Mouse (Mus musculus): Measurements from ENCODE around the gene Aurkaip1. TPM values are rescaled to one million over a fixed set of nuclear protein-coding genes. Genes with fewer than 3 reads are reported as not detected.
A peak's percentile ranks its signal among the peaks of the same experiment; 100 is the strongest.

The Aurkaip1 gene
- polyA plus RNA-seq, 1 experiment from 2014 or later = 172 TPM

DNA sequence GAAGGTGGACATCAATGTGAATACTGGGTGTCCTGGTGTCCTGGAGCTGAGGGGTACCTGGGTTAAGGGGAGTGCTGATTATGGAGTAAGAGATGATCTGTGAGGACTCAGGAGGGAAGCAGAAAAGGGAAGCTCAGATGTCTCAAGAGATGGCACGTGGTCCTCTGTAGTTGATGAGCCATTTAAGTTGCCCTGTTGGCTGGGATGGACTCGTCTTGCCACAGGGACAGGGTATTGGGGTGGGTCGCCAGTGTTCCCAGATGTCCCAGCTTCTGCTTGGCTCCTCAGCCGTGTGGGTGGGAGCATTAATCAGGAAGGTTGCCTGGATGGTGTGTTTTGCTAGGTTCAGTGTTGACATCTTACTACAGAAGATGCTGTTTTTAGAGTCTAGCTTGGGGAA, 2.2 kb downstream of the Aurkaip1 start:
- WGBS = 91% methylated on average over 4 of the region's 4 CpGs
- no peak for DNase-seq (ENCODE audit: low spot score)
- Histone ChIP-seq H3K9me3 (replicated peaks) (no peaks in the 10 kb centered on the region), H3K36me3 (peaks cover 32% of the 10 kb centered on the region), H3K27ac (replicated peaks) (no peak overlapping the region), H3K4me1 (peaks cover 27% of the 10 kb centered on the region), H3K4me3 (peak overlapping the region; percentile 22), H3K27me3 (ENCODE audit: low read depth, poor library complexity, severe bottlenecking) (no peaks in the 10 kb centered on the region)

DNA sequence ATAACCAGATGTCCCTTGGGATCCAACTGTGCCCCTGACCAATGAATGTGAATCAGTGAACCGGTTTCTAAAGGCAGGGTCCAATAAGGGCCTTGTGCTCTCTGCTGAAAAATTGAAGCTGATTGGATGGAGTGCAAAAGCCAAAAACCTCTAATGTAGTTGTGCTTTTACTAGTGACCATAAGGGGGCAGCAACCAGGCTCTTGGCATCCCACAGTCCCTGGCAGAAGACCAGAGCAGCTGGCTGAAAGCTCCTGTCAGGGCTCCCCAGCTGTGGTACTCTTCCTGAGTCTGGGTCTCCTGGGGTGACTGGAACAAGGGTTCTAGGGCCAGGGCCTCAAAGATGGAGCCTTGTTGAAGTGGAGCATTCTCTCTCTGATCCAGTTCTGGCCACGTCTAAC, 2.8 kb downstream of the Aurkaip1 start:
- no peak overlapping the region; the same call in 1 of the 2 replicates for H3K27ac ChIP-seq (replicated peaks)
- 41% methylated on average over 2 of the region's 2 CpGs for WGBS
- H3K9me3 ChIP-seq (replicated peaks) = no peaks in the 10 kb centered on the region
- no peaks in the 10 kb centered on the region for H3K27me3 ChIP-seq (ENCODE audit: low read depth, poor library complexity, severe bottlenecking)
- H3K4me3 ChIP-seq = peak overlapping the region; percentile 22; the same call in 1 of the 2 replicates
- peaks cover 32% of the 10 kb centered on the region for H3K4me1 ChIP-seq
- peak; percentile 75 for DNase-seq (ENCODE audit: low spot score)
- H3K36me3 ChIP-seq = peaks cover 28% of the 10 kb centered on the region

DNA sequence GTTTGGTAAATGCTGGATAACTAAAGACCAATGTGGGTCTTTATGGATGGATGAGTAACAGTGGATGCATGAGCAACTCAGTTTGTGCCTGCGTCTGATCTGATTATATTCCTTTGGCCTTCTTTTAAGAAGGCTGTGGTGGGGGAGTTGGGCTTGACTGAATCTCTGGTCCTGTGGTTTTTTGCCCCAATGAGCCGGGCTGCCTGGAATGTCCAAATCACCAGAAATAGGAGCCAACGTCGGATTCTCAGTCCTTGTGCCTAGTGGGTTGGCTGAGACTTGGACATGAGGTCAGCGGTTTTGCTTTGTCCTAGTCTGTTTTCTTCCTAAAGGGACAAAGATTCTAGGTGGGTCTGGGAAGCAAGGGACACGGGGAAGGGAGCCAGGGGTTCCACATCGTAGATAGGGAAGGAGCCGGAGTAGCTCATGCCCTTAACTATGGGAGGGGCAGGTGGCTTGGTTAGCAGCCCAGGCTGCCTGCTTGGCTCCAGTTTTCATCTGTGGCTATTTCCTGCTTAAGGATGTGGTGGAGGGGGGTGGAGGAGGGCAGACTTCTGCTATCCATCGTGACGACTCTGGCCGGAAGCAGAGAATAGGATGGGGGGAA, 6.4 kb downstream of the Aurkaip1 start:
- H3K9me3 ChIP-seq (replicated peaks) = no peaks in the 10 kb centered on the region

DNA sequence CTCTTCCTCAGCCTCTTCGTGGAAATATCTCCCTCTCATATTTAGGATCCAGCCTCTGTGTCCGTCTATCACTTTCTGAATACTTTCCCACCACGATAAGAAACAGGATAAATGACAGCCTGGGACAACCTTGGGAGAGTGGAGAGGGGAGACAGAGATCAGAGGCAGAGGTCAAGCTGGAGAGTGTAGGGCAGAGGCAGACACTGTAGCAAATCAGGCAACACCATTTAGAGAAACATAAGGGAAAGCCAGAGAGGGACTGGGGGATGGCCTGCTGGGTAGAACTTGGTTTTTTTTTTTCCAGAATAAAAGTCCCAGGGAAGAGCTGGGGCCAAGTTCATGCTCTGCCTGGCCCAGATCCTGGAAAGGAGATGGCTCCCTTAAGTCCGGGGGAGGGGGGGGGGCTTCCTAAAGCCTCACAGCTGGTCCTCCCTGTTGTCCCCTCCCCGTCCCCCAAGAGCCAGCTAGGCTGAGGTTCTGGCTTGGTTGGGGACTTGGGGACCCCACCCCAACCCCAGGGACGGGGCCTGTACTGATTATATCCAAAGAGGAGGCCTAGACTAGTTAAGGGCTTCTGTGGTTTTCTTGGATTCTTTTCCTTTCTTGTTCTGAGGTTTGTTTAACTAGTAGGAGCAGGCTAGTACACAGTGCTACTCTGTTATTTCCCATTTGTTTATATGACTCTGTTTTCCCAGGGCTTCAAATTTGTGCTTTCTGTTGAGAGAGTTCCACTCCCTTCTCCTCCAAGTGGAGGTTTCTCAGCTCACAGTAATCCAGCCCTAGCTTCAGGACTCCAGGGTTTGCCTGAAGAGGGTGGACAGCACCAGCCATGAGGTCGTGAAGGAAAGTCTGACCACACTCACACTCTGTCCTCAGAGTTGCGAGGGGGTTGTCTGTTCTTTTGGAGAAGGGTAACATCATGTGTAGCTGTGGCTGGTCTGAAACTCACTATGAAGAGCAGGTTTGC, 7.4 kb downstream of the Aurkaip1 start:
- H3K4me3 ChIP-seq = peak overlapping the region; percentile 66
- peaks cover 31% of the 10 kb centered on the region for H3K36me3 ChIP-seq
- no peak for DNase-seq (ENCODE audit: low spot score)
- H3K9me3 ChIP-seq (replicated peaks) = no peaks in the 10 kb centered on the region
- WGBS = 59% methylated on average over 8 of the region's 8 CpGs
- H3K27me3 ChIP-seq (ENCODE audit: low read depth, poor library complexity, severe bottlenecking) = peaks cover 32% of the 10 kb centered on the region
- peak overlapping the region; percentile 87 for H3K27ac ChIP-seq (replicated peaks)
- peaks cover 42% of the 10 kb centered on the region for H3K4me1 ChIP-seq

More for the DNA sequence above, 6.4 kb downstream of the Aurkaip1 start:
- 87% methylated on average over 11 of the region's 11 CpGs for WGBS
- Histone ChIP-seq H3K4me3 (no peak overlapping the region), H3K36me3 (peaks cover 31% of the 10 kb centered on the region), H3K27ac (replicated peaks) (no peak overlapping the region), H3K27me3 (ENCODE audit: low read depth, poor library complexity, severe bottlenecking) (peaks cover 24% of the 10 kb centered on the region), H3K4me1 (peaks cover 51% of the 10 kb centered on the region)
- DNase-seq (ENCODE audit: low spot score) = no peak

DNA sequence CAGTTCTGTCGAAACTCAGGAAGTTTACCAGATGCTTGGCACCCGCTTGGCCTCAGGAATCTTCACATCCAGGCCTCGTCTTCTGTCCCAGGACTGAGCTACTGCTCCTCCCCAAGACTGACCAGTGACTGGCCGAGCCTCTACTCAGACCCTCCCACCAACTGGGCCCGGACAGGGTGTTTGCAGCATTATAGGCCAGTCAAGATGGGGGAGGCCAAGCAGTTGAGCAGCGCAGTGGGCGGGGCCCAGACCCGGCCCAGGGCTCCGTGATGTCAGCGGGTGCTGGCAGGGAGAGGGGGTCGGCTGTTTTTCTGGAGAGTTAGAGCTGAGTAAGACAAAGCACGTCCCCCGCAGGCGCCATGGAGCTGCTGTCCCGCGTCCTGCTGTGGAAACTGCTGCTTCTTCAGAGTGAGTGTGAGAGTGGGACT, 8.4 kb downstream of the Aurkaip1 start, which contains the start of gene Mxra8:
Mxra8 (plus strand) TSS at position 198 of the 428 bp plus-strand sequence.
- H3K9me3 ChIP-seq (replicated peaks) = no peaks in the 10 kb centered on the region
- 1% methylated on average over 16 of the region's 16 CpGs for WGBS
- peak; percentile 88 for DNase-seq (ENCODE audit: low spot score)
- H3K36me3 ChIP-seq = peaks cover 33% of the 10 kb centered on the region
- peak within 1 kb of the TSS; percentile 66 for H3K4me3 ChIP-seq
- peak within 1 kb of the TSS; percentile 87 for H3K27ac ChIP-seq (replicated peaks)
- H3K4me1 ChIP-seq = peaks cover 36% of the 10 kb centered on the region
- peaks cover 32% of the 10 kb centered on the region for H3K27me3 ChIP-seq (ENCODE audit: low read depth, poor library complexity, severe bottlenecking)

GRCm38 (mm10) chr4:155840076-155841002, 9.3 kb downstream of the Aurkaip1 start:
- peak overlapping the region; percentile 87 for H3K27ac ChIP-seq (replicated peaks)
- 11% methylated on average over 8 of the region's 8 CpGs for WGBS
- peaks cover 32% of the 10 kb centered on the region for H3K27me3 ChIP-seq (ENCODE audit: low read depth, poor library complexity, severe bottlenecking)
- DNase-seq (ENCODE audit: low spot score) = no peak
- no peaks in the 10 kb centered on the region for H3K9me3 ChIP-seq (replicated peaks)
- peaks cover 30% of the 10 kb centered on the region for H3K36me3 ChIP-seq
- H3K4me1 ChIP-seq = peaks cover 36% of the 10 kb centered on the region
- H3K4me3 ChIP-seq = peak overlapping the region; percentile 66

- Histone ChIP-seq H3K4me1 (peaks cover 36% of the 10 kb centered on the region), H3K9me3 (replicated peaks) (no peaks in the 10 kb centered on the region), H3K27ac (replicated peaks) (peak overlapping the region; percentile 87), H3K27me3 (ENCODE audit: low read depth, poor library complexity, severe bottlenecking) (peaks cover 32% of the 10 kb centered on the region), H3K36me3 (peaks cover 28% of the 10 kb centered on the region), H3K4me3 (peak overlapping the region; percentile 66)
- 1% methylated on average over 32 of the region's 32 CpGs for WGBS
- peak; percentile 44 for DNase-seq (ENCODE audit: low spot score)
Observed at GRCm38 (mm10) chr4:155841003-155841454, 10.0 kb downstream of the Aurkaip1 start.

GRCm38 (mm10) chr4:155841651-155842270, 10.7 kb downstream of the Aurkaip1 start:
- WGBS = 36% methylated on average over 38 of the region's 38 CpGs
- H3K27me3 ChIP-seq (ENCODE audit: low read depth, poor library complexity, severe bottlenecking) = peaks cover 36% of the 10 kb centered on the region
- DNase-seq (ENCODE audit: low spot score) = no peak

DNA sequence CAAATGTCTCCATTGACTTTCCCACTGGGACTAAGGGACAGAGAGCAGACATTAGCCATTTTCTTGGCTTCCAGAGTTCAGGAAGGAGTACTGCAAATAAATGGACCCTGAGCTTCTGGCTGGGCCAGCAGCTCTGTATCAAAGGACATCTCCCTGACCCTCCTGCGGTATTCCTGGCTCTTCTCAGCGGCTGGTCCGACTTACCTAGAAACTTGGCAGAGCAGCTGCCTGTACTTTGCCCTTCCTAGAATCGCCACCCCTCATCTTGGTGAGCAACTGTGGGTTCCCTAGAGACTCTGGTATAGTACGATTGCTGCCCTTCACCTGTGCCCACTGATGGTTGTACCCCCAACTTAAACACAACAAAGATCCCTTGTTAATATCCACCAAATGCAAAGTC, 12.2 kb downstream of the Aurkaip1 start:
- Histone ChIP-seq H3K36me3 (peaks cover 28% of the 10 kb centered on the region), H3K4me1 (peaks cover 52% of the 10 kb centered on the region), H3K4me3 (no peak overlapping the region), H3K27me3 (ENCODE audit: low read depth, poor library complexity, severe bottlenecking) (peaks cover 36% of the 10 kb centered on the region), H3K9me3 (replicated peaks) (no peaks in the 10 kb centered on the region), H3K27ac (replicated peaks) (no peak overlapping the region)
- no peak for DNase-seq (ENCODE audit: low spot score)
- WGBS = 92% methylated on average over 5 of the region's 5 CpGs

More at GRCm38 (mm10) chr4:155841651-155842270, 10.7 kb downstream of the Aurkaip1 start:
- Histone ChIP-seq H3K27ac (replicated peaks) (no peak overlapping the region; the same call in 1 of the 2 replicates), H3K4me3 (peak overlapping the region; percentile 66), H3K9me3 (replicated peaks) (no peaks in the 10 kb centered on the region), H3K36me3 (peaks cover 28% of the 10 kb centered on the region), H3K4me1 (peaks cover 43% of the 10 kb centered on the region)

GRCm38 (mm10) chr4:155846871-155847578, 16.0 kb downstream of the Aurkaip1 start, which contains the start of gene Dvl1:
Gene Dvl1 (plus strand): TSS chr4:155847402.
- WGBS = 2% methylated on average over 62 of the region's 65 CpGs
- H3K9me3 ChIP-seq (replicated peaks) = no peaks in the 10 kb centered on the region
- peak; percentile 94 for DNase-seq (ENCODE audit: low spot score)
- H3K4me3 ChIP-seq = peak within 1 kb of the TSS; percentile 94
- H3K27ac ChIP-seq (replicated peaks) = peak within 1 kb of the TSS; percentile 89
- peaks cover 17% of the 10 kb centered on the region for H3K27me3 ChIP-seq (ENCODE audit: low read depth, poor library complexity, severe bottlenecking)
- H3K4me1 ChIP-seq = peaks cover 37% of the 10 kb centered on the region
- H3K36me3 ChIP-seq = peaks cover 24% of the 10 kb centered on the region
